Mouse (Mus musculus) ES-E14 (cell line): Measurements from ENCODE around the gene Wdr20. TPM values are rescaled to one million over a fixed set of nuclear protein-coding genes. Genes with fewer than 3 reads are reported as not detected.

Source experiments
- DNase-seq: peaks from one replicate; pipeline ENCODE4 v3.0.0-alpha.2; 2013; ENCODE audit warnings: low read depth, low spot score
- H3K27ac ChIP-seq: 2 replicates; pipeline ENCODE4 v1.5.1; 2012; ENCODE audit warnings: low read depth, mild to moderate bottlenecking, low read length, moderate library complexity, mixed read lengths; ENCODE audit not compliant: poor library complexity, insufficient read depth, severe bottlenecking
- H3K36me3 ChIP-seq: 2 replicates; pipeline ENCODE4 v1.6.1; 2012; ENCODE audit warnings: mild to moderate bottlenecking, low read length, moderate library complexity, mixed read lengths; ENCODE audit not compliant: control insufficient read depth, poor library complexity, insufficient read depth, severe bottlenecking
- H3K4me1 ChIP-seq, 2 experiments: fragments of 150-350 bp in 1 of 2; sonication (generic) in 1 of 2; 2 replicates each; pipeline ENCODE4 v1.6.1; 2012; ENCODE audit warnings: low read length in 2 of 2, mild to moderate bottlenecking in 1 of 2, mixed read lengths in 1 of 2; ENCODE audit not compliant: control insufficient read depth in 2 of 2, insufficient read depth in 2 of 2, poor library complexity in 1 of 2
- H3K4me3 ChIP-seq, 2 experiments: fragments of 150-350 bp in 1 of 2; sonication (generic) in 1 of 2; 2 replicates each; pipeline ENCODE4 v1.5.1; 2012; ENCODE audit warnings: low read length in 2 of 2, low read depth in 1 of 2, mild to moderate bottlenecking in 1 of 2, mixed read lengths in 1 of 2; ENCODE audit not compliant: insufficient read depth in 1 of 2, poor library complexity in 1 of 2, severe bottlenecking in 1 of 2
- H3K9ac ChIP-seq: 2 replicates; pipeline ENCODE4 v1.6.1; 2012; ENCODE audit warnings: low read depth, mild to moderate bottlenecking, low read length, mixed read lengths; ENCODE audit not compliant: poor library complexity, insufficient read depth, severe bottlenecking
- H3K9me3 ChIP-seq: fragments of 150-350 bp; sonication (generic); 2 replicates; pipeline ENCODE4 v1.6.1; 2012; ENCODE audit warnings: low read depth, mild to moderate bottlenecking, low read length; ENCODE audit not compliant: control insufficient read depth, insufficient read depth
- CHD2 ChIP-seq: IDR thresholded peaks from 2 replicates; pipeline ENCODE4 v1.6.1; 2014; ENCODE audit warnings: mild to moderate bottlenecking, low read depth, low read length, inconsistent platforms
- HCFC1 ChIP-seq: IDR thresholded peaks from 2 replicates; pipeline ENCODE4 v1.6.1; 2012; ENCODE audit warnings: low read length, inconsistent platforms, borderline replicate concordance; ENCODE audit not compliant: insufficient read depth
- MAFK ChIP-seq: IDR thresholded peaks from 2 replicates; pipeline ENCODE4 v1.6.1; 2014; ENCODE audit warnings: mild to moderate bottlenecking, low read depth, low read length, inconsistent platforms; ENCODE audit not compliant: insufficient read depth
- ZC3H11A ChIP-seq: IDR thresholded peaks from 2 replicates; pipeline ENCODE4 v1.6.1; 2012; ENCODE audit warnings: low read depth, mild to moderate bottlenecking, inconsistent platforms, low read length, borderline replicate concordance
- ZNF384 ChIP-seq: IDR thresholded peaks from 2 replicates; pipeline ENCODE4 v1.6.1; 2012; ENCODE audit warnings: low read depth, low read length, inconsistent platforms
- in situ Hi-C, 2 experiments: fragments of 600-800 bp; cut with MboI; formaldehyde crosslinking; loops; one replicate each; pipeline ENCODE4 v1.15.1; 2025; ENCODE audit warnings: low sequenced_read_pairs in 2 of 2, inconsistent platforms in 1 of 2; ENCODE audit not compliant: unreplicated experiment in 2 of 2
- total RNA-seq: library from RNA; depleted of rRNA; stranded (reverse); fragments of 300-350 nt; gene quantifications from 2 replicates; pipeline ENCODE4 v1.2.3, GENCODE M21; 2012

Gene Wdr20
- total RNA-seq, 1 experiment = 30.3 TPM

DNA sequence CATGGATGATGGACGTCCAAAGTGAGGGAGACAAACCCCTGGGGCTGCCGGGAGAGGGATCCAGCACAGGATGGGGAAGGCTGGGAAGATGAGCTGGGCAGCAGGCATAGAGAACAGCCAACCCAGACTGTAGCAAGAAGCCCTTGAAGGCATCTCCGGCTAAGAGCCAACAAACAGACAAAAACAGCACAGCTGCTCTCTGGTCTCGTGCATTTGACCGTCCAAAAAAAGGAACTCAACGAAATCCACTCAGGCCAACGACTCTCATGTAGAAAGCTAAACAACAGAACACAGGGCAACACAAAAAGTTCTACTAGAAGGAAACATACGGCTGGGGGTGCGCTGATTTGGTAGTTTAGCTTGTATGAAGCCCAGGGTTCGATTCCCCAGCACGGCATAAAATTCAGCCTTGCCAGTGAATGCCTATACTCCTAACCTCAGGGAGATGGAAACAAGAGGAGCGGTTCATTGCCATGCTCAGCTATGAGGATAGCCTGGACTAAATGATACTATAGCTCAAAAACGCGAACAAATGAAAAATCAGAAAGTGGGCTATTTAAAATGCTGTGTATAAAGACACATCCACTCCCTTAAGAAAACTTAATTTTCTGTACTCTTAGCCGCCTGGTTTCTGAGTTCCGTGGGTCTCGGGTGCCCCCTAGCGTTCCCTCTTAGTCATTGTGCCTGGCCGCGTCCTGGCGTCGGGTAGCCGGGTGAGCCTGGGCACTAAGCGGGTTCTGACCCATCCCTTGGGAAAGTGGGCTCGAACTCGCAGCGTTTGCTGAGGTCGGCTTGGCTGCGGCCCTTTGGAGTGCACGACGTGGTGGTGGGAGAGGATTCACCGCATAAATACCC lies 105.7 kb downstream of the Wdr20 start:
- Histone ChIP-seq H3K27ac (peak overlapping the region; percentile 29; the same call in 1 of the 2 replicates), H3K36me3 (no peaks in the 10 kb centered on the region), H3K4me3 (peak overlapping the region; percentile 69 to 78), H3K9me3 (no peaks in the 10 kb centered on the region), H3K4me1 (peaks cover 0 to 9% of the 10 kb centered on the region in 2 experiments; a peak in 2 of 4 replicates), H3K9ac (peak overlapping the region; percentile 60)
- no peak for DNase-seq
- in situ Hi-C loops = loop anchor here (5.0 to 25.0 kb wide), 3 partner anchors 249 to 426 kb away; partner anchors contain the start of gene Ppp2r5c (in 1 of the 2)
- TF ChIP-seq HCFC1 = no peak
- peak; percentile 76 for TF ChIP-seq ZC3H11A

GRCm38 (mm10) chr12:110844227-110845130 lies 106.7 kb downstream of the Wdr20 start:
- H3K27ac ChIP-seq = no peak overlapping the region
- H3K36me3 ChIP-seq = no peaks in the 10 kb centered on the region
- TF ChIP-seq ZC3H11A = no peak
- TF ChIP-seq MAFK = no peak
- TF ChIP-seq ZNF384 = no peak
- TF ChIP-seq HCFC1 = no peak
- TF ChIP-seq CHD2 = no peak
- no peaks in the 10 kb centered on the region for H3K9me3 ChIP-seq
- peak overlapping the region; percentile 60 for H3K9ac ChIP-seq
- no peak for DNase-seq
- in situ Hi-C loops = loop anchor here (5.0 to 25.0 kb wide), 3 partner anchors 250 to 427 kb away; partner anchors contain the start of gene Ppp2r5c (in 1 of the 2)
- H3K4me3 ChIP-seq = peak overlapping the region; percentile 69 to 78
- H3K4me1 ChIP-seq = peaks cover 0 to 6% of the 10 kb centered on the region in 2 experiments; a peak in 2 of 4 replicates

GRCm38 (mm10) chr12:110845131-110845880 lies 107.6 kb downstream of the Wdr20 start:
- H3K36me3 ChIP-seq = no peaks in the 10 kb centered on the region
- H3K27ac ChIP-seq = no peak overlapping the region
- H3K4me1 ChIP-seq = peaks cover 0 to 5% of the 10 kb centered on the region in 2 experiments; a peak in 2 of 4 replicates
- peak; percentile 95 for DNase-seq
- TF ChIP-seq MAFK (peak; percentile 92), CHD2 (no peak), ZC3H11A (no peak)
- no peaks in the 10 kb centered on the region for H3K9me3 ChIP-seq
- peak overlapping the region; percentile 56 for H3K9ac ChIP-seq
- in situ Hi-C loops = loop anchor here (10.0 to 25.0 kb wide), 2 partner anchors 251 to 408 kb away; partner anchors contain the start of gene Ppp2r5c (in 1 of the 2)
- H3K4me3 ChIP-seq = peak overlapping the region; percentile 69 to 78

GRCm38 (mm10) chr12:110846191-110846765 lies 108.5 kb downstream of the Wdr20 start:
- peak overlapping the region in 1 of 2 experiments; percentile 46; a peak in 2 of 4 replicates for H3K4me3 ChIP-seq
- in situ Hi-C loops = loop anchor here (10.0 to 25.0 kb wide), 2 partner anchors 251 to 409 kb away; partner anchors contain the start of gene Ppp2r5c (in 1 of the 2)
- peaks cover 0 to 6% of the 10 kb centered on the region in 2 experiments; a peak in 2 of 4 replicates for H3K4me1 ChIP-seq
- H3K9ac ChIP-seq = no peak overlapping the region
- TF ChIP-seq ZNF384 = no peak
- H3K36me3 ChIP-seq = no peaks in the 10 kb centered on the region
- H3K27ac ChIP-seq = no peak overlapping the region
- H3K9me3 ChIP-seq = no peaks in the 10 kb centered on the region
- no peak for DNase-seq
